Mouse (Mus musculus): ENCODE measurements at regions not wholly inside any gene's neighbourhood (a gene's known extent, or its start where the extent isn't known, plus 50 kb on each side); places are given as distances from the start of the nearest gene placed in this dataset.

DNA sequence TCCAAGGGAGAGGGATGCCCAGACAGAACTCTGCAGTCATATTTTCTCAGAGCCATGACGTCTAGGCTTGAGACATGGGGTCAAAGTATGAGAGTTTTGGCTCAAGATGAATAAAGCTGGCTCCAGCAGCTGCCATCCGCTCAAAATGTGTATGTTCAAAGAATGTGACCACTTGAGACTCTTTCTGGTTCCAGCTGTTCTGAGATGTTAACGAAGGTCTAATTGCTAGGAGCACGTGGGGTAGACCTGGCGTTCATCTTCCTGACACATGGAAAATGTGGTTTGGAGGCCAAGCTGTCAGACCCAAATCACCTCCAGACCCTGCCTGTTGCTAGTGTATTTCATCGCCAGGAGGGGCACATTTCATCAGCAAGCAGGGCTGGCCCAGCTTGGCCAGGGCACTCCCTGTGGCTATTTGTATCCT, 58.9 kb upstream of the Ankrd1 start:
- no peak for DNase-seq (ENCODE audit: low spot score)

DNA sequence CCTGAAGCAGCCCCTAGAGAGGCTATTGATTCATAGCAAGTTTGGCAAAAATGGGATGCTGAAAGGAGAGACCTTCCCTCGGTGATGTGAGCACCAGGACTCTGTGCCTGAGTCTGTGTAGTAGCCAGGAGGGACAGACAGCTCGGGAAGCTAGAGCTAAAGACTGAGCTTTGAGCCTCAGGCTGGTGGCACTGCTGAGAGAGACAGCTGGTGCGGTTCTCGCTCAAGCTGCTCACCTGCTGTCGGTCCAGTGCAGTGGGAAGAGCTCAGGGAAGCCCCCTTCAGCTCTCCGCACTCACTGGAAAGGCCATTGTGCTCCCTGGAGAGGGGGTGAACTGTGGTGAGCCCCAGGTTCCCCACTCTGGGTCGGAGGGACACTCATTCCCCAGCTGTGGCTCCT, 60.4 kb upstream of the Ankrd1 start:
- DNase-seq (ENCODE audit: low spot score) = no peak

- no peak for DNase-seq (ENCODE audit: low spot score)
These were observed 61.6 kb upstream of the Ankrd1 start for GRCm38 (mm10) chr19:36181535-36181934.

- DNase-seq (ENCODE audit: low spot score) = peak; percentile 58
These were observed 63.2 kb upstream of the Ankrd1 start for GRCm38 (mm10) chr19:36183127-36183526.

DNA sequence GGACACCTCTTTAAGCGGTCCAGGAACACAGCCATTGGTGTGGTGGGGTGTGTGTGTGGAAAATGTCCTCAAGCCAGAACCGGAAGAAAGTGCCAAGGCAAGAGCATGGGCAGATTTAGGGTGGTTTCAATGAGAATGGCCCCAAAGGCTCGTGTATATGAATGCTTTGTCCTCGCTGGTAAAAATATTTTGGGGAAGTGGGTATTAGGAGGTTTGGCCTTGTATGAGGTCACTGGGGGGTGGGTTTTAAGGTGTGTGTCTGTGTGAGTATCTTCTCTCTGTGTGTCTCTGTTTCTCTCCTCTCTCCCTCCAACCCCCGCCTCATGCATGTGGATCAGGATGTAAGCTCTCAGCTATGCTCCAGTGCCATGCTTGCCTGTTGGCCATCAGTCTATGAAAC, 69.8 kb upstream of the Ankrd1 start:
- DNase-seq (ENCODE audit: low spot score) = no peak

DNA sequence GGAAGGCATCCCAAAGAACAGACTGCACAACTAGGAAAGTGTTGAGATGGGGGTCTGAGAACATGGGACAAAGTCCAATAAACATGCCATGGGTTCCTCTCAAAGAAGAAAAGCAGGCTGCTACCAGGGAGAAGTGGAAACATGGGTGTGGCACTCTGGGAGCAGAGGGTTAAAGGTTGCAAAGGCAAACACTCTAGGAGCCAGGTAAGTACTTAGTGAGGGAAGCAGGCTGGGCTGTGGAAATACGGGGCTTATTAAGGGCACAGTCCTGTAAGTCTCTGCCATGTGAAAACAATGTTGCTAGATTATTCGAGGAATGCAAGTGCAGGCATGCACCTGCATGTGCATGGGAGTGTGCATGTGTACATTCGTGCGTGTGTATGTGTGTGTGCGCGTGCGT, 71.7 kb upstream of the Ankrd1 start:
- DNase-seq (ENCODE audit: low spot score) = no peak

DNA sequence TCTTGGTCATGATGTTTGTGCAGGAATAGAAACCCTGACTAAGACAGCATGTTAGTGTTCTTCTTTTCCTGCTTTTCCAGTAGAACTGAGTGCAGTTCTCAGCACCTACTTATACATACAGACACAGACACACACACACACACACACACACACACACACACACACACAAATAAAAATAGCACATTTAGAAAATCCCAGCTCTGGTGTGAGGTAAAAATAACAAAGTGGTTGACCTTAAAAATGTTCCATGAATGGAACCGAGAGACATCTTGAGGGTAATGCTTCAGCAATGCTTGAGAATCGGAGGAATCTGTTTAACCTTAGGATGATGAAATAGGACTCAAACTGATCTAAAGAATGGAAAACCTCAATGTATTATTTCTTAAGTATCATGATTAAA, 84.4 kb upstream of the Ankrd1 start:
- DNase-seq (ENCODE audit: low spot score) = no peak

DNA sequence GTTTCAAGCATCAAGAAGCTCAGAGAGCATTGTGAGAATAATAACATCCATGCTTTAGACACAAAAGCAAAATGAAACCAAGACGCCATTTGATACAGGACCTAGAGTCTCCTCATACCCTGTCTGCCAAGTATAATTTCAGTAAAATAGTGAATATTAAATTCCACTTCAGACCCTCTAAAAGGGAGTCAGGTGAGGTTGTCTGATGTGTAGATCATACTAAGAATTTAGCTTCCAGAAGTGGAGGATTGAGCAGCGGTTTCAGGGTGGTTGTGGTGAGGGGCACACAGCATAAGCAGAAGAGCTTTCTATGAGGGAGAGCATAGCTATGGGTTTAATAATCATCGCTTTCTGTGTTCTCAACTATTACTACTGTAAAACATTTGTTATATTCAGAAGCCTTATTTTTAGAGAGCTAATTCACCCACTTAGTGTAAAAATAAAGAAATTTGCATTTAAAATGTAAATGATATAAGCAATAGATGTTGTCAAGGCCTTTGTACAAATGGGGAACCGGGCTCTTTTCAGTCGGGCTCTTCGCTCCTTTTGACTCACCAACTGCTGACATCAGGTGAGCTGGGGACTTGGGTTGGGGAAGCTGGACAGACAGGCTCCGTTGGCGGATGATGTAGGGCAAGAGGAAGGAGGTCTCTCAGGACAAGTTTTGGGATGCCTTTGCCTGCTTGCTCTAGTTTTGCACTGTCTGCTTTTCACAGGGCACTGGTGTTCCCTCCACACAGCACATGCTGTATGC, 85.2 kb upstream of the Ankrd1 start:
- DNase-seq (ENCODE audit: low spot score) = no peak

DNA sequence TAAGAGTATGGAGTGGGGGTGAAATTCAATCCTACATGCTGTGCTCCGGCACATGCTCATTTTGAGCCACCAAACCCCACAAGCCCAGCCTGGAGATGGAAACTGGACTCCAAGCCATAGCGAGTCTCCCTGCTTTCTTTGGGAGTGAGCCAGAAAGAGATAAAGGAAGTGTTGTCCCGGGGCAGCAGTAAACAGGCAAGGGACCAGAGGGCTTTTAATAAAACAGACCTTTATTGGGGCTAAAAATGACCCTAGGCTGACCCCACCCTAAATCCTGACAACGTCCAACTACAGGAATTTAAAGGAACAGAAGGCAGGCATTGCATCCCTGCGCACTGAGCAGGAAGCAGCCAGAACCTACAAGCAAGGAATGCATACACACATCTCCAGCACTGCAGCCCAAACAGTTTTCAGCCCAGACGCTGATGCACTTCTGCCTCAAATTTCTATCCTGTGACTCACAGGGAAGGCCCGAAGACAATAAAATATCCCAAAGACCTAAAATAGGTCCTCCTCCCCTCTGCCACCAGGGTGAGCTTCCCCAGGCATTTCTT, 87.9 kb upstream of the Ankrd1 start:
- DNase-seq (ENCODE audit: low spot score) = no peak

- DNase-seq (ENCODE audit: low spot score) = no peak
These were observed 88.5 kb upstream of the Ankrd1 start for GRCm38 (mm10) chr19:36208419-36208818.

DNA sequence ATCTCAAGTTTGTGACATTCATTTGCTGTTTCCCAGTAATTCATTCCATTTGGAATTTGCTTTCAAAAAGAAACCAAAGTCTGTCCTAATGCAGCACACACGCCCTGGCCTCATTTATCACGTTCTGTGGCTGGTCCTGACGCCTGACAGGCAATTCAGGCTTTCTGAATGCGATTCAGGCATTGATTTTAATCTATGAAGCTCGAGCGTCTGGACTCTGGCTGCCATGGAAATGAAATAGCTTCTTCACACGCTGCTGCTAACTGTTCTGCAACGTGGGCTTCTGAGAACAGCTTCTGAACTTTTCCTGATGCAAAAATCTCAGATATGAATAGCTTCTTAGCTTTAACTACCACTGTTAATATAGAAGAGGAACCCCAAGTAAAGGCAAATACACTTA, 93.6 kb upstream of the Ankrd1 start:
- DNase-seq (ENCODE audit: low spot score) = no peak

- DNase-seq (ENCODE audit: low spot score) = no peak
These were observed 94.5 kb upstream of the Ankrd1 start for GRCm38 (mm10) chr19:36214188-36214968.

GRCm38 (mm10) chr19:36217177-36217576, 97.3 kb upstream of the Ankrd1 start:
- DNase-seq (ENCODE audit: low spot score) = no peak

GRCm38 (mm10) chr19:36217605-36218004, 97.7 kb upstream of the Ankrd1 start:
- no peak for DNase-seq (ENCODE audit: low spot score)

DNA sequence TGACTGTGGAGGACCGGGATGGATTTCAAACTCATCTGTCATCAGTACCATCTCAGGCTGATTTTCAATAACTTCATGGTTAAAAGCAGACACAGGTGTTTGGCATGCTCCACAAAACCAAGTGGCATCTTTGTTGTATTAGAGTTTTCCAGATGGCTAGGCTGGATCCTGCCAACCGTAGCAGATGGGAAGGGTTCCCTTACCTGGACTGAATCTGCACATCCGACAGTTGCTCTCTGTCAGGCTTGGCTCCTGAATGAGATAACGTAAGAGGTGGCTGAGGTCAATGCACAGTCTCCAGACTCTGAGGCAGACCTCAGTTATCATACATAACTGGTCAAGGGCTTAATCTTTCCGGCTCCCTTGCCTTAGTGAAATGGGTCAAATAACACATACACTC, 99.0 kb upstream of the Ankrd1 start:
- DNase-seq (ENCODE audit: low spot score) = no peak

DNA sequence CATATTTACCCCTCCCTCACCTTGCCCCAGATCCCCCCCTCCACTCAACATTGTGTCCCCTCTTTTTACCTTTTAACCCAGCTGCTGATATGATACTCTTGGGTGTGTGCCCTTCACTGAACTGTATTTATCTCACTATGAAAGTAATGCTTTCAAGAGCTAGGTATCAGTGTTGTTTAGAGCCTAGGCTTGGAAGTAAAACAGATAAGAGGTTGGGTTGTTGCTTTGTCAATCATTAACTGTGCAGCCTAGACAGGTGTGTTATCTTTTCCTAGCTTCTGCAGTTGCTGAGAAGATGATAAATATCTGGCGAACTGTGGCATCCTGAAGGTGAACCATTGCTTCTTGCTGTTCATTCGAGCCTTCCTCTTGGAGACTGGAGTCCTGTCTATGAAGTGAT, 101.2 kb upstream of the Ankrd1 start:
- no peak for DNase-seq (ENCODE audit: low spot score)

DNA sequence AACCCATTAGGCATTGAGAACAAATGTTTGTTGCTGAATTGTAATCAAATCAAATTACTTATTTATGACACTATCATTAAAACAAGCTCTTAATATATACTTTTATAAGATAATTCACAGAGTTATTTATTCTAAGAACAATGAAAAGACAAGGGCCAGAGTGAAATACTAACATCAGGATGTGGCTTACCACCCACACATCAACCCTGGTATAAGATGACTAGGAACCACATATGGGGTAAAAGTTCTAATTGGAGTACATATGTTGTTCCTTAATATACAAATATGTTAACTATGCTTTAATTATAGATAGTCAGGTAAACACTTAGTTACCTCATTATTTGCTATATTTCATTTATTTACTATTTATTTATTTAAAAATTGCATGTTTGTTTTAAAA, 101.7 kb upstream of the Ankrd1 start:
- no peak for DNase-seq (ENCODE audit: low spot score)

- no peak for DNase-seq (ENCODE audit: low spot score)
These were observed 102.3 kb upstream of the Ankrd1 start for GRCm38 (mm10) chr19:36222198-36222597.

- DNase-seq (ENCODE audit: low spot score) = no peak
These were observed 104.6 kb upstream of the Ankrd1 start for GRCm38 (mm10) chr19:36224518-36224917.

- DNase-seq (ENCODE audit: low spot score) = no peak
These were observed 105.7 kb upstream of the Ankrd1 start for GRCm38 (mm10) chr19:36225612-36226011.

- DNase-seq (ENCODE audit: low spot score) = no peak
These were observed 107.7 kb upstream of the Ankrd1 start for GRCm38 (mm10) chr19:36227418-36228160.

DNA sequence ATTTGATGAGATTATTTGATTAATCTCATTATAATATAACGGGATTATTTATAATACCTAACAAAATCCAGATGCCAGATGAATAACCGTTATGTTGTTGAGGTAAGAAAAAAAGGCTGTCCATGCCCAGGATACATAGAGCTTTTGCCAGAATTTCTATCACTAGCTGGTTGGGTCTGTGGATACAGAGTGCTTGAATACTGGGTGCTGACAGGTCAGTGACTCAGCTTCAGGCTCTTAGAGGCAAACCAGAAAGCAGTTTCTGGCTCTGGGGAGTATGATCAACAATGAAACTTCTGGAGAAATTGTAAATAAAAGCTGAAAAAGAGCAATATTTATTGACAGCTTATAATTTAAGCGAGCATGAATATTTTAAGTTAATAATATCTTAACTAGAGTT, 109.4 kb upstream of the Ankrd1 start:
- DNase-seq (ENCODE audit: low spot score) = no peak

GRCm38 (mm10) chr19:36229941-36230340, 110.0 kb upstream of the Ankrd1 start:
- DNase-seq (ENCODE audit: low spot score) = no peak
